Mouse (Mus musculus) kidney, adult 2 months (tissue): ENCODE results near the gene Gm17364.

ENCODE experiments used
- CTCF ChIP-seq: fragments of 200-500 bp; conservative IDR thresholded peaks from 2 replicates; pipeline ENCODE4 v1.5.1; 2011; ENCODE audit warnings: low read depth, mild to moderate bottlenecking, control low read depth, low read length, moderate library complexity, mixed read lengths; ENCODE audit not compliant: insufficient read depth, insufficient read length
- POLR2A ChIP-seq: fragments of 200-500 bp; IDR thresholded peaks from one replicate; pipeline ENCODE4 v1.6.1; 2011; ENCODE audit warnings: low read depth, low read length, control low read depth

DNA sequence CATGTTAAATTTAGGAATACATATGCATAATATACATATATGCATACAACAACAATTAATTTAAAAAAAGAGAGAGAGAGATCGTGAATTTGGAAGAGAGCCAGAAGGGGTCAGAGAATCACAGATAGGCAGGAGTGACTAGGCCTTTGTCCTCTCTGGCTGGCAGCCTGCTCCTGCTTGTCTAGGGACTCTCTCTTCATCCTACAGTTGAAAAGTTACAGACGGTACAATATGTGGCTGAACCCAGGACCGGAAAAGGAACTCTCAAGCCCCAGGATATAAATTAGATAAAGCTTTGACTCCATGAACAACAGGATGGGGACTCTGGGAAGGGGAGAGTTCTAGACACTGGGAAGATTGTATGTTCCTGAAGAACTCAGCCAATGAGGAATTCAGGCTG is 12.5 kb upstream of the Gm17364 start:
- TF ChIP-seq POLR2A, result no peak
- TF ChIP-seq CTCF, result no peak
